Mouse (Mus musculus) gastrocnemius, postnatal 25 days (tissue): ENCODE data around the gene Steap3. TPM values are rescaled to one million over a fixed set of nuclear protein-coding genes. Genes with fewer than 3 reads are reported as not detected.
A peak's percentile ranks its signal among the peaks of the same experiment; 100 is the strongest.

ENCODE experiments used
- DNase-seq: peaks from one replicate; pipeline ENCODE4 v3.0.0; 2022
- total RNA-seq, 2 experiments: library from RNA; stranded (reverse); gene quantifications; 1 replicate in 1 of 2; 2 replicates in 1 of 2; pipeline ENCODE4 v1.2.3; 2021

Gene Steap3
- total RNA-seq, 2 experiments from 2014 or later: 21.6 to 22.6 TPM

DNA sequence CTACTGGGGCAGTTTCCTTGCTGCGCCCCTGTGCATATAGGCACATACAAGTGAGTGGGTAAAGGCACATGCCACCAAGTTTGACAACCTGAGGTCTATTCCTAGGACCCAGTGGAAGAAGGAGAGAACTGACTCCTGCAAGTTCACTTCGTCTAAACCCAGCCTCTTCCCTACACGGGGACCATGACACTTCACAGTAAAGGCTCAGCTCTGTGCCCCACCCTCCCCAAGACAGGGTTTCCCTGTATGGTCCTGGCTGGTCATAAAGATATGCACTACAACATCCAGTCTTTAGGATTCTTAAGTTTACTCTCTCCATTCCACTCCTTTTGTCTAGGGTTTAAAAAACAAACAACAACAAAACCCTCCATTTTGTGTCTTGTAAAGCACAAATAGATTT lies 21.9 kb downstream of the Steap3 start:
- no peak for DNase-seq

DNA sequence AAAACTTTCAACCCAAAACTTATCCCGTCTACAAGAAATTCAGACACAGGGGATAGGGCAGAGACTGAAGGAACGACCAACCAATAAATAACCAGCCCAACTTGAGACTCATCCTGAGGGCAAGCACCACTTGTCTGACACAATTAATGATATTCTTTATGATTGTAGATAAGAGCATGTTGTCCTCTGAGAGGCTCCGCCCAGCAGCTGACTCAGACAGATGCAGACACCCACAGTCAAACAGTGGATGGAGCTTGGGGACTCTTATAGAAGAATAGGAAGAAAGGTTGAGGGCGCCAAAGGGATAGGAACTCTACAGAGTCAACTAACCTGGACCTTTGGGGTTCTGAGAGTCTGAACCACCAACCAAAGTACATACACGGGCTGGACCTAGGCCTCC lies 22.7 kb downstream of the Steap3 start:
- no peak for DNase-seq

DNA sequence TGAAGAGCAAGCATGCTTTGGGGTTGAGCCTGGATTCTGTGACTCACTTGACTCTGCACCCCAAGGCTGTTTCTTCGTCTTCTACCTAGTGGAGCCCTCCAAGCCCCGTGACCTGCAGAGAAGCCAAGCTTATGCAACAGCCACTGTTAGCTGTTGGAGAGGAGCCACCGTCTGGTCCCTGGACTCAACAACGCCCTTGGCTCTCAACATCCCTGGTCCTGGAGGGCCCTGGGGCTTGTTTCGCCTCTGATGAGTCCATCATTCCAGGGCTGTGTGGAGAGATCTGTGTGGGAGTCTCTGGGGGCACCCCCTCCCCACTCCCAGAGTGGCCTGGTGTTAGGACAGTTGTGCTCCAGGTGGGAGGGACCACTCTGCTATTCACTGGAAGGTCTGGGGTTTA lies 24.3 kb downstream of the Steap3 start:
- DNase-seq: peak; percentile 93

DNA sequence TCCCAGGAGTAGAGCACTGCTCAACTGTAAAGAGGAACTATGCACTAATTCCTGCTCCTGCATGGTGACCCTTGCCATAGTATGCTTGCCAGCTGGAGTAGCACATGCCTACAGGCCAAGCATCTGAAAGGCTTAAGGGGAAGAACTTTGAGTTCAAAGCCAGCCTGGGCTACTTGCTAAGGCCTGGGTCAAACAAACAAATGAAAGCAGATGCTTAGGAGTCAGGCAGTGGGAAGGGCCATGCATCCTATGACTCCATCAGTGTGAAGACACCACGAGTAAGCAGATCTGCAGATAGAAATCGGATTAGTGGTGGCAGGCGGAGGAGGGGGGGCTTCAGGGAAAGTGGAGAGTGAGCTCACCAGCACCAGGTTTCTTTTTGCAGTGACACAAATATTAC lies 25.2 kb downstream of the Steap3 start:
- no peak for DNase-seq

DNA sequence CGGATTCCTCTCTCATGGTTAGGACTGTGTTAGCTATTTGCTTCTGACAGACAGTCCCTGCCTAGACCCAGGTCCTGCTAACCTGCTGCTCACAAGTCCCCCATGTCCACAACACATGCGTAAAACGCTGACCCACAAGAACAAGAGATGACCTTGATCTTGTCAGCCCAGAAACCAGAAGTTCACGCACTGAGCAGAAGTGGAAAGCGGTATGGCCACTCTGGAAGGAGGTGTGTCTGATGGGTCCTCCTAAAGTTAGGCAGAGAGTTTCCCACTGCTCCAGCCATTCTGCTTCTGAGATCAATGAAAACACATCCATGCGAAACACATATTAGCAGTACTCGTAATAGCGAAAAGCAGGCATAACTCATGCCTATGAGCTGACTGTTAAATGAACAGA lies 25.6 kb downstream of the Steap3 start:
- DNase-seq: no peak

DNA sequence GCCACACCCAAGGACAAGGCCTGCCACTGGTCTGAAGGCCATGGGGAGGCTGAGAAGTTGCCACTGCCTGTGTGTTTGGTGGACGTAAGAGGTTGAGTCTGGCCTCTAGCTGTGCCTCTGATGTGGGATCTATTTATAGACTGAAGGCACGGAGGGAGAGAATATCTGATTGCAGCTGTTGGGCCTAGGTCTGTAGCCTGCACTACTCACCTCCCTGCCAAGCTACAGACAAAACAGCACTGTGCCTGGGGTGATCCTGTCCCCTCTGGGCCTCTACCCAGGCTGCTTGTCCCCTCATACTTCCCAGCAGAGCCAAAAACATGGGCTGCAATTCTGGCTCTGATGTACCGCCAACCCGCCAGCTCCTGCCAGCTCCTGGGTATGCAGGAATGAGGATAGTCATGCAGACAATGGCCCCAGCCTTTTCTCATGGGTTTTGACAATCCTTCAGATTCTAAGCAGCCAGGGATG lies 26.8 kb downstream of the Steap3 start:
- DNase-seq: peak; percentile 80

DNA sequence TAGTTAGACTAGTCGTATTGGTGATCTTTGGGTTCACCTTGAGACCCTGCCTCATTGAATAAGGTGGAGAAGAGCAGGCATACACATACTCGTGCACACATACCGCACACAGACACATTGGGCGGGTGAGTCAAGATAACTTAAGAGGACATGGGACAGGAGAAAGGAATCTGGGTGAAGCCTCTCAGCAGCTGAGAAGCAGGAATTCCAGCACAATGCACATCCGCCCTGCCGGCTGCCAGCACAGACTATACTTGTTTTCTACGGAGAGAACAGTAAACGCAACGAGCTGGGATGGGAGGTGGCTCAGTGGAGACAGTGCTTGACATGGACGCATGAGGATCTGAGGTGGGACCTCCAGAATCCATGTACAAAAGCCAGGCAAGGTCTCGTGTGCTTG lies 27.9 kb downstream of the Steap3 start:
- DNase-seq: no peak

DNA sequence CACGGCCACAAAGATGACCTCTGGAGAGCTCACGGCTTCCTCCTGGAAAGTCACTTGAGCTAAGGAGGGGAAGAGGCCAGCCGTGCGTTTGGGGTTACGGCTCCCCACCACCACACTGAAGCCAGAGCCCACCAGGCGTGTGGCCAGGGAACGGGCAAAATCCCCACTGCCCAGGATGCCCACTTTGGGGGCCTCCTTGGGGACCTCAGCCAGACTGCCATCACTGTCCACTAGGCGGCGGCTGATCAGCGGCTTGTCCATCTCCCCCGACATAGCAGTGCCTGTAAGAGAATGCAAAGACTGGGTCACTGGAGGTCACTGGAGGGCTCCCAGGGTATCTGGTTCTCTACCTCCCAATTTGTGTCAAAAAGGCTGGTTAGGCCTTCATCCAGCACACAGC lies 28.5 kb downstream of the Steap3 start:
- no peak for DNase-seq

DNA sequence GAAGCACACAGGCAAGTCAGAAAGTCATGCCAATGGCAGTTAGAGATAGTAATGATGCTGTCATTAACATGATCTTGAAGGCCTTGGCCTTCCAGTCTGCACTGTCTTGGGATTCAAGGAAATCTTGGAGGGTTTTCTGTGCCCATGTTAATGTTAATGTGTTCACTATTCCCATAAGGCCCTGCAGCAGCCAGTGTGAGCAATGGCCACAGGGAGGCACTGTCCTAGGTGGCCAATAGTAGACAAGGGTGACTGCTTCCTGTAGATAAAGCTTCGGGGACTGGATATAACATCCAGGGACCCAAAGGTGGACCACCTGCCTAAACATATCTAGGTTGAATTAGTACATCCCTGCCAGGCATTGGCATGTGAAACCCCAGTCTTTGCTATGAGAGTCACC lies 35.4 kb downstream of the Steap3 start:
- DNase-seq: no peak

DNA sequence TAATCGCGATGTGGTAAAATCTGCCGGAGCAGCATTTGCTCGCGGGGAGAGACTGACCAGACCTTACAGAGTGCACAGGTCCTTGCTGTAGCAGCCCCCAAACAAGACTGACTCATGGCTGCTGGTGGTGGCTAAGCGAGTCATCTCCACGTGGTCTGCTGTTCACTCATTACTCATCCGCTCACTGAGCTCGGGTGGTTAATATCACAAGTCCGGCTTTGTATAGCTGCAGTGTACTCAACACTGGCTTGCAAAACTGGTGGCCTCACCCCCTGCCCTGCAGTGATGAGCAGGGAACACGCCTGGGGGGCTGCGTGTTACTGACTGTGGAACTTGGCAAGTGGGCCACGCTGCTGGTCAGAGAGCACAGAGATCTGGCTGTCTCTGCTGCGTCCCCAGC lies 36.1 kb downstream of the Steap3 start:
- DNase-seq: no peak

DNA sequence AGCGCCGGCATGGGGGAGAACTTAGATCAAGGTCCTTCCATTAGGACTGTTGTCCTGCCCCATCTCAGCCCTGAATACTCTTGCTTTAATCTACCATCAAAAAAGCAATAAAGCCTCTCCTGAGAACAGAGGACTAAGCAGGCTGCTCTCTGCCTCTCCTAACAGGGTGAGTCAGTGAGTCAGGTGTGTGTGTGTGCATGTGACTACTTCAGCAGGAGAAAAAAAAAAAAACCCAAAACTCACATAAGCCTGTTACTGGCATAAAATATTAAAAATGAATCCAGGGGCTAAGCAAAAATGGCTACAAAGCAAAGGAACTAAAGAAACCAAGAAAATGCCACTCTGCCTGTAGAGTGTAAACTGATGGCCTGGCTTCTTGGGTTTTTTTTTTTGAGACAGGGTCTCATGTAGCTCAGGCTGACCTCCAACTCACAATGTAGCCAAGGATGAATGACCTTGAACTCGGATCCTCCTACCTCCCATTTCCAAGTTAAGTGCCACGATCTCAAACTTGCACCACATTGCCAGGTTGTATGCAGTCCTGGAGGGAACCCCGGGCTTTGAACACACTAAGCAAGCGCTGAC lies 36.8 kb downstream of the Steap3 start:
- no peak for DNase-seq

DNA sequence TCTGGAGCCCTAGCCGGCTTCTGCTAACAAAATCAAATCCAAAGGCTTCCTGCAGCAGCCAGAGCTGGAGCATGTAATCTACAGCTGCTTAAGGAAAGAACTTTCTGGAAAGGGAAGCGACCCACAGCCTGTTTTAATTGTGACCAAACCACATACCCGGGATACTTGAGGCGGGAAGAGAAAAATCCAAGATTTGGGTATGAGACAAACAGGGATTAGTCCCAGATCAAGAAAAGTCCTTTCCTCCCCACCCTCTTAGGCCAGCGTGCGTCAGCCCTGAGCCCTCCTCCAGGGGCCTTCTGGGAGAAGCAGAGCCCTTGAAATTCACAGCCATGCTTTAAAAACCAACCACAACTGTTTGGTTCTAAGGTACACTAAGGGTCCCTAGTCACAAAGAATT lies 40.3 kb downstream of the Steap3 start:
- no peak for DNase-seq

DNA sequence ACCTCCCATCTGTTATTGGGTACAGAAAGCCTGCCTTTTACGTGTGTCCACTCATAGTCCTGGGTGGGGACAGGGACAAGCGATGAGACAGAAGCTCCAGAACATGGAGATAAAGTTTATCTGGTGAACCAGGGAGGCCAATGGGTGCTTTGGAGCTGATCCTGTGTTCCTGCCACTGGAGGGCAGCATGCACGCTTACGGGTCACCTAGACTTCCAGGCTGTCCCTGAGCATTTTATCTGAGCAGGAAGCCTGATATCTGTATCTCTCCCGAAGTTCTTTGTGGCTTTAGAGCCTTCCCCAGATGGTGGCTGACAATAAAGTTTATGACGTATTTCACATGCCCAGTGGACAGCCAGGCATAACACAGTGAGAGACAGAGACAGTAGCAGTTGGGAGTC lies 41.2 kb downstream of the Steap3 start:
- no peak for DNase-seq

DNA sequence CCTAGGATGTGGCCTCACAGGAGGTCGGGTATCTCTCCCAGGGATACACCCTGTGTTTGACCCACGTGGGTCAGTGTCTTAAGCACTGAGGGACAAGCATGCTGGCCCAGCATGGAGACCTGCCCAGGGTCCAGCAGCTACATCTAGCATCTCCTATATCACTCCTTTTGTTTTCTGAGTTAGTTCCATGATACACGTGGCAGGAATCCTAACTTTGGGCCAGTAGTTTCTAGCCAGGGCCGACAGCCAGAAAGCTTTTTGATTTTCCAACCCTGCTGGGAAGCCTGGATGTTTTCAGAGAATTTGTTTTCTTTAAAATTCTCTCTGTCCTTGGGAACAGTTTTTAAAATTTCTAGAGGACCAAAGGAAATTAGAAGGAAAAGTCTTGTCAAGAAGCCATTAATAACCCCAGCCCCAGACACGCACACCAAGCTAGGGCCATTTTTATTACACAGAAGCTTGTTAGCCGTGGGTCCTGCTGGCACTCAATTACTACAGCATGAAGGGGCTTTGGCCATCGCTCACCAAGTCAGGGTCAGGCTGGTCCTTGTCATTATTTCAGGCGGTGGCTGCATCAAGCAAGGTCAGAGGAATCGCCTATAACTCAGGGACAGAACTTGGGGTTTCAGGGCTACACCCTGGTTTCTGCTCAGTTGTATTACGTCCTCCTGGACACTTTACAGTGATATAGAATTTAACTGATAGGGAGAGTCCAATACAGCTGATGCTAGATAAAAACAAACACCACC lies 42.6 kb downstream of the Steap3 start:
- DNase-seq: peak; percentile 66

DNA sequence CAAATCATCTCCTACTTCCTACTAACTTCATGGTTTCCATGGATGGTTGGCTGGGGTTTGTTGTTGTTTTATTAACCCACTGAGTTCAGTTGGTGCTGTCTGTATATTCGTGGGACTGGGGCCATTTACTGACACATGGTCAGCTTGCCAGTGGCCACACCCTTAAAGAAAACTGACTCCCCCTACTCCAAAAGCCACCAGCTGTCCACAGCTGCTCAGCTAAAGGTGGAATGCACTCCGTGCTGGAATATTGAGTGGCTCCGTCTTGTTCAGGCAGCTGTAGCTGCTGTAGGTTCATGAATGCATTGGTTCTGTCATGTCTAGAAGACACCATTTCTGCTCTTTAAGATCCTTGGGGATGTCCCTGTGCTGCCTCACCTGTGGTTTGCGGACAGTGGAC lies 48.9 kb downstream of the Steap3 start:
- no peak for DNase-seq

DNA sequence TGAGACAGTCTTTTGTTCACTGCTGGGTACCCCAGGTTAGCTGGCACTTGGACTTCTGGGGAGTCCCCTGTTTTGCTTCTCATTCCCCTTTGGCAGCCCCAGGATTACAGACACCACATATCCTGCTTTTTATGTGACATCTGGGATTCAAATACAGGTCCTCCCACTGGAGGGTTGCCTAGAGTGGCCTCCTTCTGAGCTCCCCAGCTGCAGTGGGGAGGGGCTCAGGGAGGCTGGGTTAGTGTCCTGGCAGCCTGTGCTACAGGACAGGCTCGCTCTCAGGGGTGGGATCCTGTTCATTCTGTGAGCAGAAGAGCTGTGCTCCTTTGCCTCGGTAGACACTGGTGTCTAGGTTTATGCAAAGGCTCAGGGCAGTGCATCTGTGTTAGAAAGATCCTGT lies 51.2 kb downstream of the Steap3 start:
- peak; percentile 32 for DNase-seq

DNA sequence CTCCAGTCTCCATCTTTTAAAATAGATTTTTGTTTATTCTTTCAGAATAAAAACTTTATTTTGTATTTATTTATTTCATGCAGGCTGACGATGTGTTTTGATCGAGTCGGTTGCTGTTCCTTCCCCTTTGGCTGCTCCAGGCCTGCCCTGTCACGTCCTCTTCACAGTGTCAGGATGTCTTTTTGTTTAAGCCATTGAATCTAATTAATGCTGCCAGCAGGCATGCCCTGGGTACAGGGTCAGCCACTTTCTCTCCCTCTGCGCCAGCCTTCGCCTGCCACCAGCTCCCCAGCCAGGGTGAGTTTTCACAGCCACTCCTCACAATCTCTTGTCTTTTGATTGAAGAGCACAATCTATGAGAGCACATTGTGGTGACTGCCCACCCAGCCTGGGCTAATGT lies 51.7 kb downstream of the Steap3 start:
- DNase-seq: no peak

DNA sequence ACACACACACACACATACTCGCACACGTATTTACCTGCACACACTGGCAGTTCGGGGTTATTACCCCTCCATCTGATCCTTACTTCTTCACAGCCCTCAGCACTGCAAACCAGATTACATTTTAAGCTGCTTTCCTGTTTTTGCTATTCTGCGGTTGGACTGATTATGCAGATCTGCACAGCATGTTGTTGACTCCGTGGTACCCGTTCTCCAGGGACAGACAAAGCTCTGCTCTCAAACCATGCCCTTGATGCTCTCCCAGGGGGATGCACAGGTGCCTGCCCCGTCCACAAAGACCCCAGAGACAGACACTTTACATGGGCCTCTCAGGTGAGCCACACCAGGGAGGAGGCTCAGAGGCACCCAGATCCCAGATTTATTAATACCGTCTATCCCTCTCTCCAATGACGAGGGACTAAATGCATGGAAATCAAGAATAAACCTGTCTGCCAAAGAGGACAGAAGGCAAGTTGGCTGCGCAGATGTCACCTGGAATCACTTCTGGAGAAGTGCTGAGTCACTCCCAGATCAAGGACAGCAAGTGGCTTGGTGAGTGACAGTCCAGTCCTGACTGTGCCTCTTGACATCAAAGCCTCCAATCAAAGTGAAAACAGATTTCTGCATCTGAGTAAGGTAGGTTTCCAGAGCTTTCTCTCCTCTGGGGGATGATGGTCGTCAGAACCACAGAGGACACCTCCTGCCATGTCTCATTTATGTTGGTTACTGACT lies 63.8 kb downstream of the Steap3 start:
- DNase-seq: no peak

DNA sequence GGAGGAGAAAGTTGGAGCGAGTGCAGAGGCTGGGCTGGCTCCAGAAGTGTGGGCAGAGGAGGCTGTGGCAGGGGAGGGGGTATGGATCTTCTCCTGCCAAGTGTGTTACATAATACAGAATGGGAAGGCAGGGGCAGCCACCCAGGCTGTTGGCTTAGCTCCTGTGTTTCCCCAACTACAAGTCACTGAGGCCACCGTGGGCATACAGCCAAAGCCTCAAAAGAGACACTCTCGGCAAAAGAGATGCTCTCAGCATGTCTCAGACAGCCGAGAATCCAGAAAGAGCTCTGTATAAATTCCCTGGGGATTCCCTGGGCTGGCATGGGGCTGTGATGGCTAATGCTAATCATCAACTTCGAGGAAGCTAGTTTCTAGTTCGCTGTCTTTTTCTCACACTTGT lies 64.9 kb downstream of the Steap3 start:
- no peak for DNase-seq

DNA sequence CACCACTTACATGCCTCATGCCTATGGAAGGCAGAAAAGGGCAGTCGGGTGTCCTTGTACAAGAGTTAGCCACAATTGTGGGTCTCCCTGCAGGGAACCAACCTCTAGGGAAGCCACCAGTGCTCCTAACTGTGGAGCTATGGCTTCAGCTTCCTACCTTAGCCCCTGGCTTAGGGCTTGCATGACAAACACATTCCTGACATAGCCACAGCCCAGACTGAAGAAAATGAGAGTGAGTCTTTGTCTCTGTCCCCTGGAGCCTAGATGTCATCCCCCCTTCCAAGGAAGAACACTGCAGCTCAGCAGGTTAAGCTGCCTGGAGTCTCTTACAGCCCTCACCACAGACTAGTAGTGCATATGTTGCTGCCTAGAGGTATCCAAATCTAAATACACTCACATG lies 67.7 kb downstream of the Steap3 start:
- no peak for DNase-seq

DNA sequence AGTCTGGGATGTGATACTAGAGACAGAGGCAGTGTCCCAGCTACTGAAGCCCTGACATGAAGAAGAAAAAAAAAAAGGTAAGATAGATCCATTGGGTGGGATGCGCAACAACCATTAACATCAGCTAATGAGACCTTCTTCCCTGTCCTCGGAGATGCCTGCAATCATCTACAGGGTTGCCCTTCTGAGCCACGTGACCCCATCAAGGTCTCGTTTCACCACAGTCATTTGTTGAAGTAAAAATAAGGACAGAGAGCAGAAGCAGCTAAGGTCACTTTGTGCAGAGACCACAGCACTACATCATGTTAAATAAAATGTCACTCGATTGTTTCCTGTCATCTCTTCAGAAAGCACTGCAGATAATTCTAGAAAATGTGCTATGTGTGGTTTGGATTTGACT lies 68.7 kb downstream of the Steap3 start:
- no peak for DNase-seq

DNA sequence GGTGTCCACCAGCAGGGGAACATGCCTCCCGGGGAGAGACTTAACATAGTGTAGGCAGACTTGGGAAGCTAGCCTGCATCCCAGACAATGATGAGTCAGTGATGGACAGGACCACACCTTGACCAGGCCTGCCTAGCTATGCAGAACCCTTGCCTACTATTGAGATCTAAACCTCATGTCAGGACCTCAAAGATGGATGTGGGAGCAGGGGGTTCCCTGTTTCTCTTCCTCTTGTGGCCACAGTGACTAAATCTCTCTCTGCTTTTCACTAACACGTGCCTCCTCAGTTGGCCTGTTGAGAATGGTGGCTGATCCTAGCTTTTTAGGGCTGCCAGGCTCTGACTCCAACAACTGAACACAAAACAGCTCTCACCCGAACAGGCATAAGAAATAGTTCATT lies 70.0 kb downstream of the Steap3 start:
- DNase-seq: no peak

DNA sequence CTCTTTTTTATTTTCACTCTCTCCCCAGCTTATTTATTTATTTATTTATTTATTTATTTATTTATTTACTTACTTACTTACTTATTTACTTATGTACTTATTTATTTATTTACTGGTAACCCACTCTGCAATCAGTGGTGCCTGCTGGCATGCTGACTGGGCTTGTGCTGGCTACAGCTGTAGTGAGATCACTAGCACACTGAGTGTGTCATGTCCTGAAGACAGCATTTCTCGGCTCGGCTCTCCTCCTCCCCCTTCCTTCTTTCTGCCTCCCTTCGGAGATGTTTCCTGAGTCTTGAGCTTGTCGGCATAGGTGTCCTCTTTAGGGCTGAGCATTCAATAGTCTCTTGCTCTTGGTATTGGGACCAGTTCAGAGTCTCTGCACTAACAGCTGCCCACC lies 73.6 kb downstream of the Steap3 start:
- no peak for DNase-seq

DNA sequence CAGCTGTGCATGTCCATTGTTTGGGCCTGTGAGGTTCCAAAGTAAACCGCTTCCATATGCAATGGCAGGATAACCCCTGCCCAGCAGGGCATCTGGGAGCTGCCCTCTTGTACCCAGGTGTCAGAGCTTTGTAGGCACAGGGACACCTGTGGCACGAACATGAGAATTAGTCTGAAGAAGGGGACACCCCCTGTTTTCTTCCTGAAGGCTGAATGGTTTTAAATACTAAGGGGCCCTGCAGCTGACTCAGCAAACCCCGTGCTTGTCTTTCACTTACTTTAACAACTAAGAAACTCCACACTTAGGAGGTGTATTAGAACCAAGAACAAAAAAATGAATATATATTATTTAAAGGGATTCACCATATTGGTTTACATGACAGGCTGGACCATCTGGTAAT lies 74.4 kb downstream of the Steap3 start:
- DNase-seq: no peak
